Mouse (Mus musculus) ovary, postnatal 36 days (tissue): ENCODE measurements around the gene Lrrc28.

Source experiments
- DNase-seq: peaks from one replicate; pipeline ENCODE4 v3.0.0; 2022; ENCODE audit warnings: low spot score, mixed read lengths

The Lrrc28 gene

DNA sequence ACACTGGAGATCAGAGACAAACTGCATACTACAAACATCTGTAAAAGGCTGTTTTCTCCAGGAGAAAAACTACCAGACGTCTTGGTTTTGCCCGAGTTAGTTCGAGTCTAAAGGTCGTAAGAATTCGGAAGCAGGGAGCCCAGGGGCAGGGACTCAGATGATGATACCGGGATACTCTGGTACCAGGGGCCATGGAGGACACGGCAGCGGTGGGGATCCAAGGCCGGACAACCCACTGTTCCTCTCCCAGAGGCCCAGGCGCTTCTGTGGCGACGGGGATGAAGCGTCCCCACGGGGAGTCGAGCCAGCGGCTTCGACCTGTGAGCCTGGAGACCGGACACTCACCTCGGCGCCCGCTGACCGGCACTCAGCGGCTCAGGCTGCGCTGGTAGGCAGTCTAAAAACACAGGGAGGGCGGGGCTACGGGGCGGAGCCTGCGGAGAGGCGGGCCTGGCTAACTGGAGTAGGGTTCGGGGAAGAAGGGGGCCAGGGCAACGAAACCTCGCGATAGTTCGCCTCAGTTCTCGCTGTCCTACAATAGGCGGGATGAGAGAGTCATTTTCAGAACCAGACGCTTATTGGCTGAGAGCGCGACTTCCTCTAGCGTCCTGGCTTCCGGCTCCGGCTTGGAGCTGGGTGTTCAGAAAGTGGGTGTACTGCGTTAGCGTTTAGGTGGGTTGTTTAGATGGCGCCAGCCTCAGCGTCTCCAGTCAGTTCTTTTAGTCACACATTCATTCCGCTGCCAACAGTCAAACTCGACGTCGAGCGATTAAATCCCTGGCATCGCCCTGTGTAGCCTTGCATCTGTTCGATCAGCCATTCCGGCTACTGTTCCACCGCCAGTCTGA is at the start of gene Lrrc28:
Gene Lrrc28, minus strand, starts transcription at position 436 of the 848 bp plus-strand sequence.
- peak; percentile 98 for DNase-seq

DNA sequence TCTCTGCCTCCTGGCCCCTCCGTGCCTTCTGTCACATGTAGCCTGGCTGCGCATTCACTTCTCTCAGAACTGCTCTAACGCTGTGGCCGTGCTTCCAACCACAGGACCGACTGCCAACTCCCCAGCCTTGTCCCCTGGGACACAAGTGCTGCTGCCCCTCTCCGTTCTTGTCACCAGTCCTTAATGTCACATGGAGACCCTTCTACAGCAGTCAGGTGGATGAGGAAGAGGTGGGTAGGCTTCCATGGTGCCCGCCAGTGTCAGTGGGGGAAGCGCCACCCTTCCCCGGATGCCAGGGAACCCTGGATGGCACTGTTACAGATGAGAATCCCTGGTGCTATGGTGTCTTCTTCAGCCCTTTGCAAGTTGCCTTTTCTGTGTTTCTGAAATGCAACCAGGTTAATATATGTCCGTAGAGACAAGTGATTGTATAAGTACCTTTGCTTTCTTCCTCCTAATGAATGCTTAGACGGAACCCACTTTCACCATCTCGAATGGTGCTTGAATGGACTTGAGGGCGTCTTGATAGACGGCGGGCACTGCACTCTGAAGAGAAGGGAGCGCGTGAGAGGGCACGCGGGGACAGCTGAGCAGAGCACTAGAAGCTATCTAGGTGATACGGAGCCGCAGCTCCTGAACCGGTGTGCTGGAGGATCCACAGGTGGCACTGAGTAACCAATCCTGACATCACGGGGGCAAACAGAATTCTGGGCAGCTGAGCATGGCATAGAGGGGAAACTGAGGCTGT is 47.9 kb upstream of the Lrrc28 start:
- DNase-seq, result no peak

DNA sequence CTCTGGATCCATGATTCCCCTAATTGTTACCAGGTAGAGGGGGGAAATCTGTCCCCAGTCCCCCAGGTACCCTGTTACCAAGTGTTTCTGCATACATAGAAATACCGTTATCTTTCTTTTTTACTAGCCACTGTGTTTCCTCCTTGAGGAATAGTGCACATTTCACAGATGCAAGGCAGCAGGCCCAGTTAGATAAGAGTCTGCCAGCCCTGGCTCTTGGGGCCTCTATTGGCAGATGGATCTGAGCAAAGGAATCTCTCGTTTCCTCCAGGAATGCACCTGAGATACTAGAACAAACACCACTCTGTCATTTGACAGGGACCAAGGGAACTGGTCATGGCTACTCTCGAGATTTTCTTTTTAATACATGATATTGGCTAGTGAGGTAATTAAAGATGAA is 47.1 kb upstream of the Lrrc28 start:
- DNase-seq, result peak; percentile 38

DNA sequence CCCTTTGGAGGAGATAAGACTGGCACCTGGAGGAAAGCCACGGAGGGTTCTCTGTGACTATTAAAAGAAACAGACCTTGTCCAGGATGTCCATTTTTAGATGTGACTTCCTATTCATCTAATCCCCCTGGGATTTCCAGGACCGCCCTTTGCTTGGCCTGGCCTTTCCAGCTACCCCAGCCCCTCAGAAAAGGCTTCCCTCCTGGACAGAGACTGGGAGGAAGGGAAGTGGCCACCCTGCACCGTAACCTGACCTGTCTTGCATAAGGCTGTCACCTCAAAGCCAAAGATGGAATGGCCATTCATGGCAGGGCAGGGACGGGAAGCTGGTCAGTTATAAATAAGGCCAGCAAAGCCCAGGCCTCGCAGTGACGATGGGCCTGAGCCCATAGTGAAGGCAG is 46.0 kb upstream of the Lrrc28 start:
- no peak for DNase-seq

DNA sequence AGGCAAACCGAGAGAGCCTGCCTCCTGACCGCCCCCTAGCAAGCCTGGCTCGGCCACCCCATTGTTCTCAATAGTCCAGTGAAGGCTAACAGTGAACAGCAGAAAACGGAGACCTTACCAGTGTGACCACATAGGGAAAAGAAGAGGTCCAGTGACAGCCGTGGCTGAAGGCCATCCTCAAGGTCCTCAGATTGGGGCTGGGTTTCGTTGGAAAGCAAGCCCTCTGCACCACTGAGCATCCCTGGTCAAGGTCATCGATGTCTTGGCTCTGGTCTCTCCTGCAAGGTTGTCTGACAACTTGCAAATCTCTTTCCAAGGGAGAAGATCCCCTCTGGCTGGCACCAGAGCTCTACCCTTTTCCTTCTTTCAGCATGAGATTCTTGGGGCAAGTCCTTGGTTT is 44.7 kb upstream of the Lrrc28 start:
- no peak for DNase-seq

DNA sequence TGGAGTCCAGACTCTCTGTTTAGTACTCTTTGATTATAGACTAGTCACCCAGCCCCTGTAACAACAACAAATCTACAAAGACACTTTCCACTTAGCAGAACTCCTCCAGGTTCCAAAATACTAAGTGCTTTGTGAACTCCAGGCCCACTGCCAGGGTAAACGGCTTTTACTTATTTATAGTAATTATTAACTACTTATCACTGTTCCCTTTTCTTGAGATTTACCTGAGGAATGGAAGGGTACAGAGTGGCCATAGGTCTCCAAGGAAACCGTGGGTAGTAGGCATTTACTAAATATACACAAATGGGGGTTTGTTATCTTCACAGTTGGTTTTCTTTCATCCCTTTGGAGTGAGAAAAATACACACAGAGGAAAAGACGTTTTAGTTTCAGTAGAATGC is 43.2 kb upstream of the Lrrc28 start:
- DNase-seq, result no peak

DNA sequence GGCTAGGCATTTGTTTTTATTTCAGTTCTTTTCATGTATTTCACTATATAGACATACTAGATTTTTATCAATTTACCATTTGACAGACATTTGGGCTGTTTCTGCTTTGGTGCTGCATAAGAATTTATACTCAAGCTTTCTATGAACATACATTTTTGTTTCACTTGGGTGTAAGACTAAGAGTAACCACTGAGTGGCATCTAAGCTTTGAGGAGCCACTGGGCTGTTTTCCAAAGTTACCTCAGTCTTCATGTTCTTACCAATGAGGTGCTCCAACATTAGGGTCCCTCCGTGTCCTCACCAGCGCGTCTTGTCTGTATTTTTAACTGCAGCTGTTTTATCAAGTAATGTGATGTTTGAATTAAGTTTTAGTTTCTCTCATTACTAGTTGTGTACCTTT is 41.5 kb upstream of the Lrrc28 start:
- no peak for DNase-seq

DNA sequence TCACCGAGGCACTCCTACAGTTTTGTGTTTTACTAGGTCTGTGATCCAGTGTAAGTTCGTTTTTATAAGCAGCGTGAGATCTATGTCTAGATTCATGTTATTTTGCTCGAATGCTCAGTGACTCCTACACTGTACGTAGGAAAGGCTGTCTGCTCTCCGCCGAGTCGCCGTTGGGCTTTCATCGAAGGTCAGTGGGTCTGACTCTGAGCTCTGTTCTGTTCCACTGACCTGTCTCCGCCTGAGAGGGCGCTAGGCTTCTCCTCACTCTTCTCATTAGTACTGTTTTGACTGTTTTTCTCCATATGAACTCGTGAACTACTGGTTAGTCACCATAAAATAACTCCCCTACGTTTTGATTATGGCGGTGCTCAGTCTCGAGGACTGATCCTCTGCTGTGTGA is 37.9 kb upstream of the Lrrc28 start:
- peak; percentile 42 for DNase-seq

DNA sequence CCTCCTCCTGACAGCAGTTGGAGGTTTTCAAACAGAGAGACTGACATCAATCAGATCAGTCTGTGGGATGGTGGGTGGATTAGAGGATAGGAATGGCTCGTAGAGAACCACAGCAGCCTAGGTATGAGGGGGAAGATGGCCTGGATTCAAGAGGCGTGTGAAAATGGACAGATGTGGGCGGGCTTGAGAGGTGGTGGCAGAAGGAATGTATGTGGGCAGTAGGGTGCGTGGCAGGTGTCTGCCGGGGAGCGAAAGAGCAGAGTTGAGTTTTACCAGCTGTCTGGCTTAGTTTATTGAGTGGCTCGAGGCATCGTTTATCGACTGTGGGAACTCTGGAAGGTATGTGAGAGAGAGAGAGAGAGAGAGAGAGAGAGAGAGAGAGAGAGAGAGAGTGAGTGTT is 36.0 kb upstream of the Lrrc28 start:
- no peak for DNase-seq

DNA sequence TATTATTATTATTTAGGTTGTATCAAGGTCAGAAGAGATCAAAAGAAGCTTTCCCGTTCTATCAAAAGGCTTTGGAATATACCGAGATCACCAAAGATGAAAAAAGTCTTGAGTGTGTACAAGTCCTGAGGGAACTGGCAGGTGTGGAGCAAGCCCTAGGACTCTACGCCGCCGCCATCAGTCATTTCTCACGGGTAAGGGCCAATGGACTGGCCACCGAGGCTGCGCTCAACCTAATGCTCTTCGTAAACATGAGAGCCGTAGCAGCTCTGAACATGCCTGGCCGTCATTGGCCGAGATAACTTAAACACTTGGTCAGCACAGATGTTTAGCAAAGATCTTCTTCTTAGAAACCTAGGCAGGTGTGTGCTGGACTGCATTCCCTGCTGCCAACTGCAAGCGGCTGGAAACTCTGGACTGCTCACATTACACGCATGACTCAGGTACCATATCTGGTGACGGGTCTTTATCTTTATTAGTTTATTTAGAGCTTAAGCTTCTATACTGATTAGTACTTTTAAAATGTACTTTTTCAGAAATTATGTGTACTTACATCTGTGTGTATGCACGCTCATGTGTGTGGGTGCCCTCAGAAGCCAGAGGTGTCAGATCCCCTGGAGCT is 33.9 kb upstream of the Lrrc28 start:
- DNase-seq, result no peak

DNA sequence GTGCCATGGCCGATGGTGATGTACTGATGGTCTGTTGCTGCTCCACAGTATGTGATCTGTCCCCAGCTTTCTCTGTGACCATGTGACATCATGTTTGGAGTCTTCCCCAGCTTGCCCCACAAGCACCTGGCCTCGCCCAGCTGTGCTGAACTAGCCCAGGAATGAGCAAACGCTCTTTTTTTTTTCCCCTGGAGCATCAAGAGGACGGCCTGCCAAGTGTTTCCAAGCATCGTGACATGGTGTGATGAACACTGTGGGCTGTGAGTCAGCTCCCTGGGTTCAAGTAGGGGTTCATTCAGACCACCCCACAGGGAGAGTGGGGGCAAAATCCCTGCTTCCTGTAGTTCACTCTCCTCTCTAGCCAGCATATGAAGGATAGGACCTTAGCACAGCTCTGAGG is 28.6 kb upstream of the Lrrc28 start:
- no peak for DNase-seq

DNA sequence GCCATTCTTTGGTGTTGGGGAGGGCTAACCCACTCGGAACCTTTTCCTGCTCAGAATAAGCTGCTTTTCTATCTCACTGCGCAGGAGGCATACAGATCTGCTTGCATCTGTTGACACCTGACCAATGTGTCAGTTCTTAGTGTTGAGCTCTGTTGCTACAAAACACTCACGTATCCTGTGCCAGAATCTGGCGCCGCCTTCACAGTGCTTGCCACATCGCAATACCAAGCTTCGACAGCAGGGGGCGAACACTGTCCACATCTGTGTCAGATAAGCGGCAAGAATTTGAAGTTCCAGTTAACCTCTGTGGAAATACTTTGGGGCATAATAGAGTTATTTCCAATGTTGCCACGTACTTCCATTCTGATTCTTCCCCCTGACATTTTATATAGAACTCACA is 27.6 kb upstream of the Lrrc28 start:
- DNase-seq, result peak; percentile 91

DNA sequence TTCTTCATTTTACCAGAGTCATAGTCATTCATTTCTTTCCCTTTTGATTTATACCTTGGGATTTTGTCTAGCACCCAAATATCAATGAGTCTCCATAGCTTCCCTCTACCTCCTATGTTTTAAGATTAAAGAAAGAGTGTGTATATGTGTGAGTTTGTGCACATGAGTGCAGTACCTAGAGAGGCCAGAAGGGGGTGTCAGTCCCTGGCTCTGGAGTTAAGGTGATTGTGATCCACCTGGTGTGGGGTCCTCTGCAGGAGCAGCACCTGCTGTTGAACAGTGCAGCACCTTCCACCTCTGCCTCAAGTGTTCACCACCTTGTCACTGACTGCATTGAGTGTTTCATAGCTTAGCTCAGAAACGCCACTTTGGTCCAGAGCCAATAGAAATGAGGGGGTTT is 25.9 kb upstream of the Lrrc28 start:
- DNase-seq, result no peak

DNA sequence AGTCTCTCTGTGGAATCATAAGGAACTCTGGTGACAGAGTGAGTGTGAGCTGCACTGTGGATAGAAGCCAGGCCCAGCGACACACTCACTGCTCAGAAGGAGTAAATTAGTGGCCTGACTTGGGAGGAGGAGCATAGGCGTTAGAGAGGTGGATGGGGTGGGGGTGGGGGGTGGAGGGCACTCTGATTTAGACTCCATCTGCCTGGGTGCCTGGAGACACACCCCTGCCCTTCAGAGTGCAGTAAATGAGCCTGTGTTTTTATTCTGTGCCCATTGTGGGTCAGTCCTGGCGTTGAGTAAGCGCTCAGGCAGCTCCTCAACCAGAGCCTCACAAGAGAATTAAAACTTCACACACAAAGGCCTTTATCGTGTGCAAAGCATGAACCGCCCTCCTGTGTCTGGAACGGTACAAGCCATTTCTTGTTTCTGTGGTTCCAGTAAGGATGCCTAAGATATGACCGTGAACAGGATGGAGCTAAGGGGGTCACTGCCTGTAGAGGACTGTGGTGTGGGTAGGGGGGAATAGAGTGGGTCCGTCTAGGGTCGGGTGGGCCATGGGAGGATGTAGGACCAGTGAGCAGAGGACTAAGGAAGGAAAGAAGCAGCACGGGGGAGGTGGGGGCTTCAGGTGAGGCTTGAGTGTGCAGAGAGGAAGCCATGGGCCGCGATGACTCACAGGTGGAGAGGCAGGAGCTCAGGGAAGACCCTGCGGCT is 19.1 kb upstream of the Lrrc28 start:
- DNase-seq, result no peak

DNA sequence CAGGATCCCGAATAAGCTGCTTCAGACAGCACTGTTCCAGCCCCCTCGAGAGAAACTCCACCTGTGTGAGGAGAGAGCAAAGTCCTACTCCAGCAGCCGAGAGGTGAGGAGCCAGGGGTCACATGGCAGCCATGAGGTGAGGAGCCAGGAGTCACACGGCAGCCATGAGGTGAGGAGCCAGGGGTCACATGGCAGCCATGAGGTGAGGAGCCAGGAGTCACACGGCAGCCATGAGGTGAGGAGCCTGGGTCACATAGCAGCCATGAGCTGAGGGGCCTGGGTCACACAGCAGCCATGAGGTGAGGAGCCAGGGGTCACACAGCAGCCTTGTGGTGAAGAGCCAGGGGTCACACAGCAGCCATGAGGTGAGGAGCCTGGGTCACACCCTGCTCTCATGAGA is 17.4 kb upstream of the Lrrc28 start:
- no peak for DNase-seq

DNA sequence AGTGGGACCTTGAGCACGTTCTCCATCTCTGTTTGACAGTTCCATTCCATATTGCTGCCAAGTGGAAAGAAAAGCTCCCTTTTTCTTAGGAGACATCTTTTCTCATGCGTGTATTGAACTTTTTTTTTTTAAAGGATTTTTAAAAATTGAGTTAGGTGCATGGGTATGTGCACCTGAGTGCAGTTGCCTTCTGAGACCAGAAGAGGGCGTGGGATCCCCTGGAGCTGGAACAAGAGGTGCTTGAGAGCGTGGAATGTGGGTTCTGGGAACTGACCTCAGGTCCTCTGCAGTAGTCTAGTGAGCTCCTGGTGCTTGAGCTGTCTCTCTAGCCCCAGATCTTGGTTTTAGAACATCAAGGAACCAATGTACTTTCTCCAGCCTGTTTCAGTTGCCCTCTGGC is 13.0 kb upstream of the Lrrc28 start:
- no peak for DNase-seq

DNA sequence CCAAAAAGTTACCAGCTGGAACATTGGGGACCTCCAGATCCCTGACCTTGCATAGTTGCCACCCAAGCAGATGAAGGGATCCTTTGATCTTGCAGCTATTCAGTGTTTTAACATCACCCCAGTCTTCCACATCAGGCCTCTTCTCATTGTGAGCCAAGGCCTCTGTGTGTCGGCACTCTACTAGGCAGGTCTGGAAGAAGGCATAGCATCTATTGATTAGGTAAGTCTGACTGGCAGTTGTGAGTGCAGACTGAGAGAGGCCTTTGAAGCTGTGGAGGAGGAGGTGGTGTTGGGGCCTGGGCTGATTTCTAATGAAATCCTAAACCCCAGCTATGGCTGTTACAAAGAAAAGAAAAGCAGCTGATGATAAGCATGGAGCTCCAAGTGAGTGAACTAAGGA is 10.1 kb upstream of the Lrrc28 start:
- no peak for DNase-seq

DNA sequence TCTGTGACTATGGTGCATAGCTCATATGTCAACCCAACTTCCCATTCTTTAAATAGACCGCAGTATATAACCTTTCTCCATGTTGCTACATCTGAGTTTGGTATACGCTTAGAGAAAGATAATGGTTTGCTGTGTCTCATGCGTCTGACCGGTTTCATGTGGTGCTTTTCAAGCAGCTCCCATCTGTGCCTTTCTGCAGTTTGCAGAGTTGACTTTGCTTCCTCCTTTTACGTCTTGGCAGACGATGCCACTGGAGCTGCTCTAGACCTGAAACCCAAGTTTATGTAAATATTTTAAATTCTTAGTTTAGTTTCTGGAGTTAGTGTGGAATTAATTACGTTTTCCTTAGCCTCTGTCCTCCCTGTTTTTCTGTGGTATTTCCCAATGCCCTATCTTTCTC is 9.6 kb upstream of the Lrrc28 start:
- no peak for DNase-seq

DNA sequence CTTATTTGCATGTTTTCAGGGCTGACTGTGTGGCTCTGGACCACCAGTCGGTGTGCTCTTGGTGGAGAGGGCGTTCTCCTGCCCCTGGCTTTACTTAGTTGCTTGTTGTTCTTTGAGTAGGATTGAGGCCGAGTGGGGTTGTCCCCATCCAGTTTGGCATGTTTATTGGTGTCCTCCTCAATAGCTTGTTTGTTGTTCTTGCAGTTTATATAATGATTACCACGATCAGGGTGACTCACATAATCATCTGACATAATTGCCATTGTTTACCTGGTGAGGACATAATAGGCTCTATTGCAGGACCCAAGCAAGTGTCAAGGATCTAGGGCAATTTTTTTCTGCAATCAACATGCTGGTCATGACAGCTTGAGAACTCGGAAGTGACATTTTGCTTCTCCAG is 7.1 kb upstream of the Lrrc28 start:
- DNase-seq, result no peak

DNA sequence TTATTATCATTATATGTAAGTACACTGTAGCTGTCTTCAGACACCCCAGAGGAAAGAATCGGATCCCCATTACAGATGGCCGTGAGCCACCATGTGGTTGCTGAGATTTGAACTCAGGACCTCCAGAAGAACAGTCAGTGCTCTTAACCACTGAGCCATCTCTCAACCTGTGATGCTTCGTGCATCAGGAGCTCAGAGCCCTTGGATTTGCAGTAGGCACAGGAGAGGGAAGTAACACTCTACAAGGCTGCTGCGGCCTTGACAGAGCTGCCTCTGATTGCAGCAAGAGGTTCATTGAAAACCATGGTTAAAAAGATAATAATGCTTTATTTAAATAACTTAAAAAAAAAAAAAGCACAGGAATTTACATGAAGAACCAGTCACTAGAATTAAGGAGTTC is 3.3 kb upstream of the Lrrc28 start:
- peak; percentile 27 for DNase-seq

DNA sequence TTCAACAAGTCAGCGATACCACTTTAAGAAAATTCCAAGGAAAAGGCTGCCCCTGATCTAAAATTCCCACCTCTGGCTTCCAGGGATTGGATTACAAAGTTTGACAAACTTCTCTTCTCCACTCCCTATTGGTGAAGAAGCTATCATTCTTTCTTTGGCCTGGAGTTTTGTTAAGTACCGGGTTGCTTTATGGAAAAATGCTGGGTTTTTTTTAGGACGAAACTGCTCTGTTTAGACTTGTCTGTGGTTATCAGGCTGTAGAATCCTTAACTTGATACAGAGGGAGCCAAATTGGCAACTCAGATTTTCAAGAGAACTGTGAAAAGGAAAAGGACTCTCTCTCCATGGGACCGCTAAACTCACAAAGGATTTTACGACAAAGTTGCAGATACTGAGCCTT is 2.2 kb upstream of the Lrrc28 start, which contains the start of gene Ttc23:
Gene Ttc23, plus strand, starts transcription at position 134 of the 400 bp plus-strand sequence.
- no peak for DNase-seq

DNA sequence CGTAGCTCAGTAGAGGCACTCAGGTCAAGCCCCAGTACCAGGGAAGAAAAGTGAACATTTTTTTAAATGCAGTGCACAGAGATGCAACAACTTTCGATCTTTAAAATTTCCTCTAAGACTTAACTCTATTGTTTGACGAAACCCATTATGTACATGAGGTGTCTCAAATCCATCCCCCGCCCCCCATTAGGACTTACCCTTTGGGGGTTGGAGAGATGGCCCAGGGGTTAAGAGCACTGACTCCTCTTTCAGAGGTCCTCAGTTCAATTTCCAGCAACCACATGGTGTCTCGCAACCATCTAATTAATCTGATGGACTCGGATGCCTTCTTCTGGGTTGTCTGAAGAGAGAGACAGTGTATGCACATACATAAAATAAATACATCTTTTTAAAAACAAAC is 1.1 kb upstream of the Lrrc28 start:
- DNase-seq, result no peak

DNA sequence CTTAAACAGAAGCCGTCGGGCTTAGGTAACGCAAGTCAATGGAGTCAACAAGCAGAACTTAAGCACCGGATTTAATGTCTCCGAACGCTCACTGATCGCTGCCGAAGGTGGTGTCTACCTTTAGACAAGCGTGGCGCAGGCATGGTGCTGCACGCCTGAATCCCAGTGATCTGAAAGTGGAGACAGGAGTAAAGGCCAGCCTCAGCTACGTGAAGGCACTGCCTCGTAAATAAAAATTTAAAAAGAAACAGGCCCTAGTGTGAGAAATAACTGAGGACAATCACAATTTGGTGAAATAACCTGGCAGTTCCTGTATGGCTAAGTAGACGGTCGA is 580 bp upstream of the Lrrc28 start:
- no peak for DNase-seq
